Mouse (Mus musculus): Measurements from ENCODE around the gene Vrk3. TPM values are rescaled to one million over a fixed set of nuclear protein-coding genes. Genes with fewer than 3 reads are reported as not detected.
A peak's percentile ranks its signal among the peaks of the same experiment; 100 is the strongest.
"Not testable (repeated sequence)": the region's sequence is repeated elsewhere in the genome, so short reads cannot be mapped to it uniquely, and the experiment has no call there.

Gene Vrk3
- total RNA-seq, 2 experiments from 2014 or later: 21.5 to 22.7 TPM

GRCm38 (mm10) chr7:44750950-44751349 lies 2.7 kb downstream of the Vrk3 start, which contains the start of gene Zfp473:
TSS of gene Zfp473 (minus strand) at chr7:44751050.
- ATAC-seq (replicated peaks; ENCODE audit: low FRiP score, poor library complexity, severe bottlenecking): not testable (repeated sequence)

GRCm38 (mm10) chr7:44757164-44757563 lies 9.0 kb downstream of the Vrk3 start:
- ATAC-seq (replicated peaks; ENCODE audit: low FRiP score, poor library complexity, severe bottlenecking): no peak

GRCm38 (mm10) chr7:44760366-44760765 lies 12.2 kb downstream of the Vrk3 start:
- no peak for ATAC-seq (replicated peaks; ENCODE audit: low FRiP score, poor library complexity, severe bottlenecking)

DNA sequence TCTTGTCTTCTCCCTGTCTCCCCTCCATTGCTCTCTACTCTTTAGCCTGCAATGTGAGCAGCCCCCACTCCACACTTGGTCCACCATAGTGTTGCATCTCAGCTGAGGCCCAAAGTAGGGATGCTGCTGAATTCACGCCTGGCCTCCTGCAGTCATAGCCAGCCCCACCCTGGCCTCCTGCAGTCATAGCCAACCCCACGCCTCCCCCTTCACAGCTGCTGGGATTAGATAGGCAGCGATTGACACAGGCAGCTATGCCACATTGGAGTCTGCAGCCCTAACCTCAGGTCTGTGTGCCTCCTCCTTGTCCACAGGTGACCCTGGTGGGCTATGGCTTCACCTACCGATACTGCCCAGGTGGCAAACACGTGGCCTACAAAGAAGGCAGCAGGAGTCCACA lies 19.9 kb downstream of the Vrk3 start:
- peak; percentile 71 for ATAC-seq (replicated peaks; ENCODE audit: low FRiP score, poor library complexity, severe bottlenecking)

GRCm38 (mm10) chr7:44770046-44770578 lies 21.9 kb downstream of the Vrk3 start:
- ATAC-seq (replicated peaks; ENCODE audit: low FRiP score, poor library complexity, severe bottlenecking): no peak

- ATAC-seq (replicated peaks; ENCODE audit: low FRiP score, poor library complexity, severe bottlenecking): peak; percentile 61
Measured at GRCm38 (mm10) chr7:44772591-44773204, 24.5 kb downstream of the Vrk3 start.

GRCm38 (mm10) chr7:44776849-44777498 lies 28.8 kb downstream of the Vrk3 start:
- peak; percentile 54 for ATAC-seq (replicated peaks; ENCODE audit: low FRiP score, poor library complexity, severe bottlenecking)

- ATAC-seq (replicated peaks; ENCODE audit: low FRiP score, poor library complexity, severe bottlenecking): no peak
Measured at GRCm38 (mm10) chr7:44780101-44780500, 31.9 kb downstream of the Vrk3 start.

- ATAC-seq (replicated peaks; ENCODE audit: low FRiP score, poor library complexity, severe bottlenecking): no peak
Measured at GRCm38 (mm10) chr7:44789531-44789930, 41.3 kb downstream of the Vrk3 start.

GRCm38 (mm10) chr7:44790066-44790465 lies 41.9 kb downstream of the Vrk3 start:
- ATAC-seq (replicated peaks; ENCODE audit: low FRiP score, poor library complexity, severe bottlenecking): no peak

- no peak for ATAC-seq (replicated peaks; ENCODE audit: low FRiP score, poor library complexity, severe bottlenecking)
Measured at GRCm38 (mm10) chr7:44792781-44793180, 44.6 kb downstream of the Vrk3 start.

- no peak for ATAC-seq (replicated peaks; ENCODE audit: low FRiP score, poor library complexity, severe bottlenecking)
Measured at GRCm38 (mm10) chr7:44808927-44809326, 60.7 kb downstream of the Vrk3 start.

- ATAC-seq (replicated peaks; ENCODE audit: low FRiP score, poor library complexity, severe bottlenecking): no peak
Measured at GRCm38 (mm10) chr7:44809466-44809865, 61.3 kb downstream of the Vrk3 start.

GRCm38 (mm10) chr7:44810365-44810764 lies 62.2 kb downstream of the Vrk3 start:
- ATAC-seq (replicated peaks; ENCODE audit: low FRiP score, poor library complexity, severe bottlenecking): no peak

DNA sequence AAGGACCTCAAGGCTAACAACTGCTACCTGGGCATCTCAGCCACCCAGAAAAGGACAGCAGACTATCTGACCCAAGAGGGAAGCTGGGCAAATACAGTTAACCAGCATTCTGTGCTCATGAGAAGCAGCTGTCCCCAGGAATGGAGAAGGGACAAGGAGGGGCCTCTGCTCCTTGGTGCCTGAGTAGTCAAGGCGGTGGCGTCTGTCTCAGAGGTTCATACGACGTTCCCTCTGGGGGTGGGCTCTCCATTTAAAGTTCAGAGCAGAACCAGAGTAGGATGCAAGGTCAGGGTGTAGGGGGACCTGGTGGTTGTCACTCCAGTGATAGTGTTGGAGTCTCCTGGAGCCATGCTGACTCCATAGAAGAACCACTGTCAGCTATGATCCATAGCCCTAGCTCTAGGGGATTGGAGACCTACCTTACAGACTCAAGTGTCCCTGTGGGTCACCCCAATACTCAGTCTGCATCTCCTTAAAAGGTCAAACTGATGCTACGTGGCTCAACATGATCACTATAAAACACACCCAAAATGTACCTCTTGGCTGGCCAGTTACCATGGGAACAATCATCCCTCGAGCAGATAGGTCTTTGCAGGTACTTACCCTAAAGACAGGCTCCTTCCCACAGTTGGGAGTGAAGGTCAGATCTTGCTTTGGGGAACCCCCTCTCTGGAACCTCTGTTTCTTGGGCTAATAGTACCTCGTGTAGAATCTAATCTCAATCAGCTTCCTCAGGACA lies 62.8 kb downstream of the Vrk3 start:
- no peak for ATAC-seq (replicated peaks; ENCODE audit: low FRiP score, poor library complexity, severe bottlenecking)

- ATAC-seq (replicated peaks; ENCODE audit: low FRiP score, poor library complexity, severe bottlenecking): no peak
Measured at GRCm38 (mm10) chr7:44812651-44813325, 64.6 kb downstream of the Vrk3 start.

GRCm38 (mm10) chr7:44813985-44814384 lies 65.8 kb downstream of the Vrk3 start:
- no peak for ATAC-seq (replicated peaks; ENCODE audit: low FRiP score, poor library complexity, severe bottlenecking)

GRCm38 (mm10) chr7:44814423-44814822 lies 66.2 kb downstream of the Vrk3 start:
- no peak for ATAC-seq (replicated peaks; ENCODE audit: low FRiP score, poor library complexity, severe bottlenecking)

DNA sequence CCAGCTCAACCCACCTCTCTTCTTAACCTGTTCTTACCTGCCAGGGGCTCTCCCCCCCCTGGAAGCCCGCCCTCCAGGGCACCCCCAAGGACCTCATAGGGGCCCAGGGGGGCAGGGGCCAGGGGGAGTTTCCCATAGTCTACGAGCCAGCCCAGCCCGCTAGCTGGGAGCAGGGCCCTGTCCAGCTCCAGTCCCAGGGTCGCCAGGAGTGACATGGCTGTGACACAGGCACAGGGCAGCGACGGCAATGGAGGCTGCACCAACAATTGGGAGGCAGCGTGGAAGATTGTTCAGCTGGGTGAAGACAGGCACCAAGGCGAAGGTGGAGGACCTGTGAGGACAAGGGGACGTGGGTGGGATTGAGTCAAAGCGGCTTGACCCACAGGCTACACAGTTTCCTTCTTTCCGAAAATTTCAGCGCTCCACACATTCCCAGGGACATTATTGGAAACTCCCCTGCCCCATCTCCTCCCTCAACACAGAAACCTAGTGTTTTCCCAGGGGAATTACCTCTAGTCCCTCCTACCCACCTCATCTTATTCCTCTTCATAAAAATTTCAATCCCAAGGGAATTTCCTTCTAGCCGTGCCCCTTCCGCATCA lies 66.8 kb downstream of the Vrk3 start:
- no peak for ATAC-seq (replicated peaks; ENCODE audit: low FRiP score, poor library complexity, severe bottlenecking)

Data from erythroblast, adult 5-6 weeks (primary cell).